ENCODE assay signal across 8 mouse cellular contexts in the genomic region with DNA sequence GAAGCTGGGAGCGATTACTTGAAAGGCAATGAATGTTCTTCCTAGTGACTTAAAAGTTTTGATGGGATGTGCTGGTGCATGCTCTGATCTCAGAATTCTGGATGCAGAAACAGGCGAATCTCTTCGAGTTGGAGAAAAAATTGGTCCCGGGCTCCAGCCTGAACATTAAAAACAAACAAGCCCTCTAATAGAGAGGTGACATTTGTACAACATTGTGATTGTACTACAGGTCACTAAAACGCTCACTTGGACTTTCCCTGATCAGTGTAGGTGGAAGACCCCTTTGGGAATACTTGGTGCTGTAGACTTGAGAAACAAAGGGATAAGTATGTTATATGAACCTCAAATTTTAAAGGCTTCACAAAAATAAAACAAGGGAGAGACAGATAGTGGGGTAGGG. TPM values are rescaled to one million over a fixed set of nuclear protein-coding genes. Genes with fewer than 3 reads are reported as not detected.
DNase-seq lines count a peak whose midpoint lies in the region; ATAC-seq and TF ChIP-seq lines count a peak whose summit lies in the region.

No protein-coding gene starts in this region.

- H3K9ac ChIP-seq in heart, embryonic 11.5 days (ENCODE audit: low read depth, low read length) = peak overlapping the region; percentile 84
- H3K9ac ChIP-seq in CH12.LX (ENCODE audit: insufficient read depth, low read depth) = peak overlapping the region; percentile 55
- peak overlapping the region; percentile 85 for H3K9ac ChIP-seq in forebrain, embryonic 14.5 days (ENCODE audit: low read length)
- H3K9ac ChIP-seq in liver, embryonic 15.5 days = peak overlapping the region; percentile 77

- WGBS in heart, embryonic 11.5 days (ENCODE audit: insufficient replicate concordance) = 41% methylated on average over 5 of the region's 5 CpGs
- 23% methylated on average over 5 of the region's 5 CpGs for WGBS in forebrain, embryonic 14.5 days
- 43% methylated on average over 5 of the region's 5 CpGs for WGBS in liver, embryonic 15.5 days (ENCODE audit: insufficient replicate concordance)

- TF ChIP-seq EP300 in CH12.LX (IDR thresholded peaks at IDR 0.05; ENCODE audit: low read length) = no peak

- no peak for TF ChIP-seq POLR2A in CH12.LX (IDR thresholded peaks at IDR 0.05; ENCODE audit: low read depth, low read length)

- no peak for TF ChIP-seq RAD21 in CH12.LX (IDR thresholded peaks at IDR 0.05; ENCODE audit: low read depth, low read length)

- dilution Hi-C loops in CH12.LX (cut with MboI; ENCODE audit: extremely low pct_ligation_motif_present, extremely low pct_unique_long_range_greater_than_20kb, low sequenced_read_pairs) = no loop called here

- no peak for TF ChIP-seq CTCF in CH12.LX (conservative IDR thresholded peaks at IDR 0.05 in 1 of 2, IDR thresholded peaks at IDR 0.05 in 1 of 2; ENCODE audit: low read depth in 2 of 2, low read length in 2 of 2)

- H3K27me3 ChIP-seq in heart, embryonic 11.5 days (ENCODE audit: control insufficient read depth, insufficient read depth, low read length) = no peaks in the 10 kb centered on the region
- H3K27me3 ChIP-seq in CH12.LX (replicated peaks) = no peaks in the 10 kb centered on the region
- no peaks in the 10 kb centered on the region for H3K27me3 ChIP-seq in forebrain, embryonic 14.5 days (replicated peaks; ENCODE audit: control insufficient read depth, insufficient read depth, low read length)
- no peaks in the 10 kb centered on the region for H3K27me3 ChIP-seq in liver, embryonic 15.5 days

- in situ Hi-C loops in CH12.LX (cut with MboI; ENCODE audit: low pct_ligation_motif_present, low pct_unique_long_range_greater_than_20kb, low sequenced_read_pairs) = no loop called here

- H3K9me3 ChIP-seq in heart, embryonic 11.5 days (replicated peaks; ENCODE audit: control insufficient read depth, low read length) = no peaks in the 10 kb centered on the region
- no peaks in the 10 kb centered on the region for H3K9me3 ChIP-seq in CH12.LX (replicated peaks; ENCODE audit: low read length)
- H3K9me3 ChIP-seq in forebrain, embryonic 14.5 days (replicated peaks; ENCODE audit: control insufficient read depth, low read length) = no peaks in the 10 kb centered on the region
- H3K9me3 ChIP-seq in liver, embryonic 15.5 days (replicated peaks) = no peaks in the 10 kb centered on the region

- DNase-seq in heart, adult 8-10 months (ENCODE audit: low spot score) = no peak
- DNase-seq in CH12.LX (ENCODE audit: extremely low read depth) = no peak
- peak; percentile 22 for DNase-seq in forebrain, embryonic 14.5 days (ENCODE audit: low spot score)
- no peak for DNase-seq in ovary, postnatal 14 days (ENCODE audit: low spot score)
- DNase-seq in cerebellum, adult 18-20 months = no peak
- DNase-seq in adrenal gland, postnatal 4 days (ENCODE audit: low spot score in 2 of 2) = no peak

- H3K27ac ChIP-seq in heart, embryonic 11.5 days (ENCODE audit: low read depth, low read length) = peak overlapping the region; percentile 88; the same call in 1 of the 2 replicates
- H3K27ac ChIP-seq in CH12.LX (ENCODE audit: insufficient read depth, low read depth) = no peak overlapping the region
- peak overlapping the region; percentile 98 for H3K27ac ChIP-seq in forebrain, embryonic 14.5 days (ENCODE audit: low read depth, low read length)
- H3K27ac ChIP-seq in liver, embryonic 15.5 days (replicated peaks) = peak overlapping the region; percentile 93

- H3K4me1 ChIP-seq in heart, embryonic 11.5 days (ENCODE audit: control insufficient read depth, insufficient read depth, low read length) = peaks cover 10% of the 10 kb centered on the region
- H3K4me1 ChIP-seq in CH12.LX (ENCODE audit: control insufficient read depth in 1 of 2, insufficient read depth in 2 of 2) = peaks cover 3 to 18% of the 10 kb centered on the region in 2 experiments
- H3K4me1 ChIP-seq in forebrain, embryonic 14.5 days (ENCODE audit: control insufficient read depth, insufficient read depth, low read length) = peaks cover 13% of the 10 kb centered on the region
- peaks cover 50% of the 10 kb centered on the region for H3K4me1 ChIP-seq in liver, embryonic 15.5 days (replicated peaks)

- peak overlapping the region; percentile 91 for H3K4me2 ChIP-seq in heart, embryonic 11.5 days
- peak overlapping the region; percentile 97 for H3K4me2 ChIP-seq in CH12.LX (ENCODE audit: insufficient read depth, low read depth, poor library complexity, severe bottlenecking)
- H3K4me2 ChIP-seq in forebrain, embryonic 14.5 days (ENCODE audit: low read length) = peak overlapping the region; percentile 84
- peak overlapping the region; percentile 83 for H3K4me2 ChIP-seq in liver, embryonic 15.5 days

- peak overlapping the region; percentile 82 for H3K4me3 ChIP-seq in heart, embryonic 11.5 days (ENCODE audit: low read depth, low read length)
- peak overlapping the region; percentile 35 to 87 (median 79) for H3K4me3 ChIP-seq in CH12.LX (replicated peaks in 1 of 3; ENCODE audit: low read depth in 2 of 3, low read length in 2 of 3, poor library complexity in 1 of 3)
- H3K4me3 ChIP-seq in forebrain, embryonic 14.5 days (ENCODE audit: low read depth, low read length) = peak overlapping the region; percentile 80
- peak overlapping the region; percentile 84 for H3K4me3 ChIP-seq in liver, embryonic 15.5 days (replicated peaks)

- peaks cover 2% of the 10 kb centered on the region for H3K36me3 ChIP-seq in heart, embryonic 11.5 days (ENCODE audit: control insufficient read depth, insufficient read depth, low read length)
- H3K36me3 ChIP-seq in CH12.LX (replicated peaks in 1 of 2; ENCODE audit: control insufficient read depth in 1 of 2, insufficient read depth in 1 of 2, low read length in 1 of 2) = peaks cover 0 to 17% of the 10 kb centered on the region in 2 experiments
- peaks cover 9% of the 10 kb centered on the region for H3K36me3 ChIP-seq in forebrain, embryonic 14.5 days (ENCODE audit: control insufficient read depth, insufficient read depth, low read length)
- peaks cover 3% of the 10 kb centered on the region for H3K36me3 ChIP-seq in liver, embryonic 15.5 days (replicated peaks)

- no peaks in the 10 kb centered on the region for H3K79me2 ChIP-seq in CH12.LX (replicated peaks; ENCODE audit: control insufficient read depth, extremely low read depth, insufficient read depth, poor library complexity, severe bottlenecking)

- no peak for ATAC-seq in heart, embryonic 11.5 days (replicated peaks; ENCODE audit: insufficient number of reproducible peaks, low FRiP score, low TSS enrichment)
- ATAC-seq in forebrain, embryonic 14.5 days = no peak
- no peak for ATAC-seq in liver, embryonic 15.5 days (ENCODE audit: insufficient read depth)

TF ChIP-seq in CH12.LX, 34 proteins besides CTCF, POLR2A, EP300 and RAD21 (continues in another document):
- TF ChIP-seq IRF4 (IDR thresholded peaks at IDR 0.05; ENCODE audit: low read depth, low read length) = no peak
- TF ChIP-seq USF2 (conservative IDR thresholded peaks at IDR 0.05; ENCODE audit: low read depth, low read length) = no peak

RNA-seq across cellular contexts. Expression of gene Agbl5, which starts 1.8 kb away (rescaled TPM):
- 12.9 and 14.5 TPM in 2 replicates for polyA plus RNA-seq in heart, embryonic 11.5 days (2014; fragmentation: Nextera tagmentation; extraction: Ambion mirVana)
- total RNA-seq in heart, adult 8-10 months (2022) = 1 to 10 TPM; 4.9 to 6.3 (median 5.6) TPM
- total RNA-seq in CH12.LX (2012; rRNA removed) = 8.0 and 9.3 TPM in 2 replicates
- 3.5 and 4.1 TPM in 2 replicates for total RNA-seq in CH12.LX (2014; rRNA removed)
- 8.4 and 11.6 TPM in 2 replicates for polyA plus RNA-seq in CH12.LX (2012; ENCODE audit: insufficient read length, low read depth)
- polyA plus RNA-seq in forebrain, embryonic 14.5 days (2014; fragmentation: Nextera tagmentation; extraction: Ambion mirVana) = 18.9 and 22.1 TPM in 2 replicates
- polyA plus RNA-seq in liver, embryonic 15.5 days (2015; fragmentation: Nextera tagmentation; extraction: Ambion mirVana) = 4.8 and 5.7 TPM in 2 replicates
- total RNA-seq in adrenal gland, postnatal 4 days (2021) = 10 to 100 TPM; 26.8 to 30.6 TPM

RNA-seq across cellular contexts. Expression of gene Tmem214, which starts 18.9 kb away (rescaled TPM):
- polyA plus RNA-seq in heart, embryonic 11.5 days (2014; fragmentation: Nextera tagmentation; extraction: Ambion mirVana) = 47.8 and 48.2 TPM in 2 replicates
- 10 to 100 TPM; 37.4 to 39.9 (median 38.4) TPM for total RNA-seq in heart, adult 8-10 months (2022)
- total RNA-seq in CH12.LX (2012; rRNA removed) = 31.9 and 36.7 TPM in 2 replicates
- 25.2 and 28.3 TPM in 2 replicates for total RNA-seq in CH12.LX (2014; rRNA removed)
- 28.0 and 35.3 TPM in 2 replicates for polyA plus RNA-seq in CH12.LX (2012; ENCODE audit: insufficient read length, low read depth)
- 30.6 and 37.5 TPM in 2 replicates for polyA plus RNA-seq in forebrain, embryonic 14.5 days (2014; fragmentation: Nextera tagmentation; extraction: Ambion mirVana)
- polyA plus RNA-seq in liver, embryonic 15.5 days (2015; fragmentation: Nextera tagmentation; extraction: Ambion mirVana) = 42.8 and 44.0 TPM in 2 replicates
- total RNA-seq in adrenal gland, postnatal 4 days (2021) = 10 to 100 TPM; 61.2 to 63.4 TPM

RNA-seq across cellular contexts. Expression of gene Ost4, which starts 20.9 kb away (rescaled TPM):
- polyA plus RNA-seq in heart, embryonic 11.5 days (2014; fragmentation: Nextera tagmentation; extraction: Ambion mirVana) = 445 and 470 TPM in 2 replicates
- 100 to 1,000 TPM; 140 to 164 (median 156) TPM for total RNA-seq in heart, adult 8-10 months (2022)
- total RNA-seq in CH12.LX (2012; rRNA removed) (181 and 244 TPM in 2 replicates), CH12.LX (2014; rRNA removed) (221 and 263 TPM in 2 replicates)
- polyA plus RNA-seq in CH12.LX (2012; ENCODE audit: insufficient read length, low read depth) = 312 and 330 TPM in 2 replicates
- polyA plus RNA-seq in forebrain, embryonic 14.5 days (2014; fragmentation: Nextera tagmentation; extraction: Ambion mirVana) = 265 and 340 TPM in 2 replicates
- 312 and 329 TPM in 2 replicates for polyA plus RNA-seq in liver, embryonic 15.5 days (2015; fragmentation: Nextera tagmentation; extraction: Ambion mirVana)
- 100 to 1,000 TPM; 196 to 201 TPM for total RNA-seq in adrenal gland, postnatal 4 days (2021)

RNA-seq across cellular contexts. Expression of gene Emilin1, which starts 26.5 kb away (rescaled TPM):
- polyA plus RNA-seq in heart, embryonic 11.5 days (2014; fragmentation: Nextera tagmentation; extraction: Ambion mirVana) = 90.5 and 123 TPM in 2 replicates
- 10 to 100 TPM; 13.9 to 16.6 (median 16.0) TPM for total RNA-seq in heart, adult 8-10 months (2022)
- total RNA-seq in CH12.LX (2012; rRNA removed) (0.34 TPM in 2 replicates), CH12.LX (2014; rRNA removed) (0.05 and 0.11 TPM in 2 replicates)
- 0.33 and 0.63 TPM in 2 replicates for polyA plus RNA-seq in CH12.LX (2012; ENCODE audit: insufficient read length, low read depth)
- 8.6 and 11.6 TPM in 2 replicates for polyA plus RNA-seq in forebrain, embryonic 14.5 days (2014; fragmentation: Nextera tagmentation; extraction: Ambion mirVana)
- polyA plus RNA-seq in liver, embryonic 15.5 days (2015; fragmentation: Nextera tagmentation; extraction: Ambion mirVana) = 37.6 and 46.8 TPM in 2 replicates
- total RNA-seq in adrenal gland, postnatal 4 days (2021) = 100 to 1,000 TPM; 100 to 114 TPM

RNA-seq across cellular contexts. Expression of gene Khk, which starts 34.5 kb away (rescaled TPM):
- 10.1 and 11.3 TPM in 2 replicates for polyA plus RNA-seq in heart, embryonic 11.5 days (2014; fragmentation: Nextera tagmentation; extraction: Ambion mirVana)
- 10 to 100 TPM; 23.8 to 31.8 (median 26.6) TPM for total RNA-seq in heart, adult 8-10 months (2022)
- total RNA-seq in CH12.LX (2012; rRNA removed) = 3.7 and 5.7 TPM in 2 replicates
- total RNA-seq in CH12.LX (2014; rRNA removed) = 1.9 and 2.5 TPM in 2 replicates
- 2.9 and 3.7 TPM in 2 replicates for polyA plus RNA-seq in CH12.LX (2012; ENCODE audit: insufficient read length, low read depth)
- polyA plus RNA-seq in forebrain, embryonic 14.5 days (2014; fragmentation: Nextera tagmentation; extraction: Ambion mirVana) = 8.3 and 11.2 TPM in 2 replicates
- 33.1 and 35.9 TPM in 2 replicates for polyA plus RNA-seq in liver, embryonic 15.5 days (2015; fragmentation: Nextera tagmentation; extraction: Ambion mirVana)
- 10 to 100 TPM; 57.2 to 64.8 TPM for total RNA-seq in adrenal gland, postnatal 4 days (2021)
